Mouse (Mus musculus): ENCODE measurements around the gene Fignl2.
"Not testable (repeated sequence)": the region's sequence is repeated elsewhere in the genome, so short reads cannot be mapped to it uniquely, and the experiment has no call there.

Fignl2 gene

DNA sequence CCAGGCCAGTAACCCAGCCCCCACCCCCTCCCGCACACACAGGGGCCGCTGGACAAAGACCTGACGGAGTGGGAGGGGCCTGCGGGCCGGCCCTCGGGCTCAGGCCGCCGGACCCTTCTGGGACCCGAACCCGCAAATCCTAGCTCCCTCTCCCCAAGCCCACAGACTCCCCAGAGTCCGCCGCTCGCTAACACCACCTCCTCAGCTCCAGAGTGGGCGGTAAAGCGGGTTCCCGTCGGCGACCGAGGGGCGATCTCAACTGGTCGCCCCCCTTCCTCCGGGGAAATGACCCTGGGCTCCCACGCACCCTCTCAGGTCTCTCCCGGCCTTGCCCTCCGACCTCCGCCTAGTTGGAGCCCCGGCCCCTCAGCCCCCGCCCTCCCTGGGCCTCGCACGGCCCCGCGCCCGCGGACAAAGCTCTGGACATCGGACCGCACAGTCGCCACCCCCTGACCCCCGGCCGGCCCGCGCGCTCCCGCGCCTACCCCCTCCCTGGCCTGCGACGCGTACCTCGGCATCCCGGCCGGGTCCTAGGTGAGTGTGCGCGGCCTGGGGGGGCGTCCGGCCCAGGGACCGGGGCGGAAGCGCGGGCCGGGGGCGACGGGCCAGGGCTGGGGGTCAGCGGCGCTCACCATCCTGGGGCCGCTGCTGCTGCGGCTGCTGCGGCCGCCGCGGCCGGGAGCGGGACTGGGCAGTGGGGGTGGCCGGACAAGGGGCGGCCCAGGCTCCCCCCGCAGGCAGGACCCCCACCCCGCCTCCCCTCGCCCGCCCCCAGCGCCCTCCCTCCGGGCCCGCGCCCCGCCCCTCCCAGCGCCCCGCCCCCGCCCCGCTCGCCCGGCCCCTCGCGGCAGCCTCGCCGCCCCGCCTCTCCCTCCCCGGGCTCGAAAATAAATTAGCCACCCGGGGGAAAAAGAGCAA lies at the start of gene Fignl2:
Gene Fignl2, minus strand, starts transcription at position 755 of the 918 bp plus-strand sequence.
- no peak for DNase-seq (ENCODE audit: low read depth, low spot score)

GRCm38 (mm10) chr15:101126876-101127544 lies 48.6 kb upstream of the Fignl2 start:
- no peak for DNase-seq (ENCODE audit: low read depth, low spot score)

GRCm38 (mm10) chr15:101125561-101125960 lies 47.2 kb upstream of the Fignl2 start:
- no peak for DNase-seq (ENCODE audit: low read depth, low spot score)

- no peak for DNase-seq (ENCODE audit: low read depth, low spot score)
Observed at GRCm38 (mm10) chr15:101123202-101123601, 44.8 kb upstream of the Fignl2 start.

DNA sequence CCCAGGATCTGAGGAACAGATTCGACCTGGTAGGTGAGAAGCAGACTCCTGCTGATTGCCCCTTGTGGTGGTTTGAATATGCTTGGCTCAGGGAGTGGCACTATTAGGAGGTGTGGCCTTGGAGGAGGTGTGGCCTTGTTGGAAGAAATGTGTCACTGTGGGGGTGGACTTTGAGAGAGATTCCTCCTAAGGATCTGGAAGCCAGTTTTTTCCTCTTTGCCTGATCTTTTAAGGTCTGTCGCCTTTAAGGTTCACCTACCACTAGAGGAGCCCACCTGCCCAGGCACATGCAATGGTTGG lies 43.9 kb upstream of the Fignl2 start:
- DNase-seq (ENCODE audit: low read depth, low spot score): no peak

- DNase-seq (ENCODE audit: low read depth, low spot score): no peak
Observed at GRCm38 (mm10) chr15:101121411-101122289, 43.3 kb upstream of the Fignl2 start.

DNA sequence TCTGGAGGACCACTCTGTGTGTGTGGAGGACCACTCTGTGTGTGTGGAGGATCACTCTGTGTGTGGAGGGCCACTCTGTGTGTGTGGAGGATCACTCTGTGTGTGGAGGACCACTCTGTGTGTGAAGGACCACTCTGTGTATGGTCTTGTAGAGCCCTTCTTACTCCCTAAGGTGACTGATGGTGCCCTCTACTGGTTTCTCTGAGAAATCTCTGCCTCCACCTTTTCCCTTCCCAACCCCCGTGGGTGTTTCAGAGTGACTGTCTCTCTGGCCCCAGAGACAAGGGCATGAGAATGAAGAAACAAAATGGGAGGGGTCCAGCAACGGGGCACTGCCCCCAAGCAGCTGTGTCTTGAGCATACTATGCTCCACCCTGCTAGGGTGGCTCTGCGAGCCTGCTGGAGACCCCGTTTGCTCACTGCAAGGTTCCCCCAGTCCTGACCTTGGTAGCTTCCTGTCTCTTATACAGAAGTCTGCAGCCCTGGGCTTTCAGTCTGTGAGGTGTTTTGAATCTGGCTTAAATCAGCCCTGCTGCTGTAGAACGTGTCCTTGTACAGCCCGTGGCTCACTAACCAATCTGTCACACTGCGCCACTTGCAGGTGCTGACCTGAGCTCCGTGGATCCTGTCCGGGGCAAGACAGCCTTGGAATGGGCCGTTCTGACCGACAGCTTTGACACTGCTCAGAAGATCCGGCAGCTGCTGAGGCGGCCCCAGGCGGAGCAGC lies 40.2 kb upstream of the Fignl2 start:
- no peak for DNase-seq (ENCODE audit: low read depth, low spot score)

DNA sequence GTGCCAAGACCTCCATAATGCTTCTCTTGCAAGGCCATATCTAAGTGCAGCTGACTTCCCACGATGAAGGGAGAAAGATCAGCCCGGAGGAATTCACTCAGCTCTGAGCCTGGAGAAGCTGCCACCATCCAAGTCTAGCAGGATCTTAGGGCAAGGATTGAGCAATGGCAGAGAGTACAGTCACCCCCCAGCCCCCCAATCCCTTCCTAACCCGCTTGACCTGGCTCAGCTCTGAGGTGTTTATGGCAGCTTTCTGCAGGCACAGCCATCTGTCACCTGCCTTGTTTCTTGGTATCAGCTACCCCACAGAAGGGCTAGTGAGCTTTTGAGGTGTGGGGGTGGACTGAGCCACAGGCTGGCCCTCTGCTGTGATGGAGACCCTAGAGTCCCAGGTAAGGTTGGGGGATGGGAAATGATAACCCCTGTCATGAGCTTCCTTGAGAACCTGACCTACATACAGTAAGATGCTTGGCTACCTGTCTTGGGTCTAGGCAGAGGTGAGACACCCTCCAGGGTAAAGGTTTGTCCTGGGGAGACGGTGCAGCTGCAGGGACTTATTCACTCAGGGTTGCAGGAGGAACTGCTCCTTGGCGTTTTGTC lies 37.2 kb upstream of the Fignl2 start, which contains the start of gene Ankrd33:
Gene Ankrd33, plus strand, starts transcription at position 245 of the 600 bp plus-strand sequence.
- no peak for DNase-seq (ENCODE audit: low read depth, low spot score)

GRCm38 (mm10) chr15:101113778-101114177 lies 35.4 kb upstream of the Fignl2 start:
- DNase-seq (ENCODE audit: low read depth, low spot score): not testable (repeated sequence)

DNA sequence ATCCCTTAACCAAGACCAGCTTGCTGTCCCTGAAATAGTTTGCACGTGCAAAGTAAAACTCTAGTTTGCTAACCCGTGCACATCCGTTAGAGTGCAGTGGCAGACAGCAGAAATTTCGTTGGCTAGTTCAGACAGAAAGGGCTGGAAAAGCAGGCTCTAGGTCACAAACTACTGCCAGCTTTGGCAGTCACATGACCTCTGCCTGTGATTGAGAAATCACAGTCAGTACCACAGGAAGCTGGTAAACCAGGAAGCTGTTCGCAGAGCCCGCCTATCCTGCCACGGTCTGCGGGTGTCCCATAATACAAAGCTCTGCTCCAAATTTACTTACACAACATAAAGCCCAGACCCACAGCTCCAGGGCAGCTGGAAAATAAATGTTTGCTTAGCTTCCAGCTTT lies 34.8 kb upstream of the Fignl2 start:
- no peak for DNase-seq (ENCODE audit: low read depth, low spot score)

- no peak for DNase-seq (ENCODE audit: low read depth, low spot score)
Observed at GRCm38 (mm10) chr15:101107906-101108671, 29.7 kb upstream of the Fignl2 start.

DNA sequence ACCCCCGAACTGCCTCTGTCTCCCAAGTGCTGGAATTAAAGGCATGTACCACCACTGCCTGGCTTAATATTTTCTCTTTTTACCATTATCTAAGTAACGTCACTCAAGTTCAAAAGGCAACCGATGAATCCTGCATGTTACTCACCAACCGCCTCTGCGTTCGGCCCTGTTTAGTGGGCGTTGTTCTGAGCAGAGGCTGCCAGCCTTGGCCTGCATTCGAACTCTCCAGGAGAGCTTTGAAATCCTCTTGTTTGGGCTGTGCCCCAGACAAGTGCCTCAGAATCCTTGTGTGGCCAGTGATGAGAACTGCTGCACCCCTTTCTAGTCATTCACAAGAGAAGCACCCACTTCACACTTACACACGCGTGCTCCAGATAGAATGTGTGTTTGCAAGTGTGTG lies 27.6 kb upstream of the Fignl2 start:
- no peak for DNase-seq (ENCODE audit: low read depth, low spot score)

DNA sequence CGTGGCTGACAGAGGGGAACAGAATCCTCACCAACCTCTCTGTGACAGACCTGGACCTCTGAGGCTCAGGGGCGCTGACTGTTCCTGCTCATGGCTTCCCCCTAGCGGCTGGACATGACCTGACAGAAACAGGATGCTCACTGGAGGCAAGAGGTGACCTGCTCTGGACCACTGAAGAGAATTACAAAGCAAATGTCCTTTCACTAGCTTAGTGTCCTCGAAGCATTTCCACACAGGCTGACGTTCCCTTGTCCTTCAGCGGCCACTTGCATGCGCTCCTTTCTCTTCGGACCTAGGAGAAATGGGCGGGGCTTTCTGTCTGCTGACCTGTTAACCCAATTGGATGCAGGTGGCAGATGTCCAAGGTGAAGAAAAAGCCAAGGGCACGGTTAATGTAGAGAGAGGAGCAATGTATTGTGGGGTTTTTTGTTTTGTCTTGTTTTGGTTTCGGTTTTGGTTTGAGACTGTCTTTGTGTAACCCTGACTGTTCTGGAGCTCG lies 27.2 kb upstream of the Fignl2 start:
- DNase-seq (ENCODE audit: low read depth, low spot score): no peak

DNA sequence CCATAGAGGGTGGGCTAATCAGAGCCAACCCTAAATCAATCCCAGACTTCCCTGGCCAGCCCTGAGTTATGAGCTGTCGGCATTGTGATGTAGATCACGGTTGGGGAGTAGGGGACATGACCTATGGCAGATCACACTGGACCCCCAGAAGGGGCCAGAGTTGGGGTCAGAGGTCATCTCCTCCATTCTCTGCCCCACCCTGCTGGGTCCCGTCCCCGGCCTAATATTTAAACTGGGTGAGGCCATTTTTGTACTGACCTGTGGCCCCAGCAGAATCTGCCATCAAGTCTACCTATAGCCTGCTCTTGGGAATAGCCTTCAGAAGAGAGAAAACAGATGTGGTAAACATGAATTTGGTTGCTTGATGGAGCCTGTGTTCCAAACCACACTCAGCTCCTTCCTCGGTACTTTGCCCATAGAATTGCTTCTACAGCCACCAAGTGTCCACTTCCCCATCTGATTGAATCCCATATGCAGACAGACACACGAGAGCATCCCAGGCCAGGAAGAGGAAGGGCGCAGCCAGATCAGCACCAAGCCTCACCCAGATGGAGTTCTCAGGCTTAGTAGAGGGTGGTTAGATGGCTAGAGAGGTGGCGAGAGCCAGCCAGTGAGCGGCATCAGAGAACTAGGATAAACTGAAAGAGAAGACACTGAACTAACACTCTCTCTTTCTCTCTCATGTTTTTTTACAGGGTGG lies 25.4 kb upstream of the Fignl2 start:
- no peak for DNase-seq (ENCODE audit: low read depth, low spot score)

GRCm38 (mm10) chr15:101100996-101101395 lies 22.6 kb upstream of the Fignl2 start:
- DNase-seq (ENCODE audit: low read depth, low spot score): no peak

DNA sequence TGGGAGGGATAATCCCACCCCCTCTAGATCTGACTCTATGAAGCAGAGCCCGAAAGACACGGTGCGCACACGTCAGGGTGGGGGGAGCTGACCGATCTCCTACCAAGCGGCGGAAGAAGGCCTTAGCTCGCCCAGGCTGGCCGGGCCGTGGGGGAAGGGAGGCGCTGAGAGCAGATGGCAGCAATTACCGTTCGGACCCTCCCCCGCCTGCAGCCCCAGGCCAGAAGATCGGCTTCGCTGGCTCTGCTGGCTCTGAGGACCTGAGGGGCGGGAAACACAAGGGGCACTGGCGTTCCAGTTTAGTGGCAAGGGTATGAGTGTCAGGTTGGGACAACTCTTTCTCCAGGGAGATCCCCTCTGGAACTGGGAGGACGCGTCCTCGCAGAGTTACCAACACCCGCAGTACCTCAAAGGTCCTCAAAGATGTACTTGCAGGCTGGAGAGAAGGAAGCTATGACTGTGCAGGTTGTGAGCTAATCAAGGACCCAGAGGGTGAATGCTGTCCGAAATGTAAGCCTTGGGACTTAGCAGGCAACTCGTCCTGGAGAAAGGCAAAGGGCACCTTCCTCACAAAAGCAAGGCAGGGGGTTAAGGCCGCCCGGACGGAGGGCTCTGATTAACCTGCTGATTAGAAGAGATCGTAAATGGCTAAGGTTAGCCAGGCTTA lies 19.8 kb upstream of the Fignl2 start:
- DNase-seq (ENCODE audit: low read depth, low spot score): no peak

GRCm38 (mm10) chr15:101095392-101095791 lies 17.0 kb upstream of the Fignl2 start:
- DNase-seq (ENCODE audit: low read depth, low spot score): no peak

DNA sequence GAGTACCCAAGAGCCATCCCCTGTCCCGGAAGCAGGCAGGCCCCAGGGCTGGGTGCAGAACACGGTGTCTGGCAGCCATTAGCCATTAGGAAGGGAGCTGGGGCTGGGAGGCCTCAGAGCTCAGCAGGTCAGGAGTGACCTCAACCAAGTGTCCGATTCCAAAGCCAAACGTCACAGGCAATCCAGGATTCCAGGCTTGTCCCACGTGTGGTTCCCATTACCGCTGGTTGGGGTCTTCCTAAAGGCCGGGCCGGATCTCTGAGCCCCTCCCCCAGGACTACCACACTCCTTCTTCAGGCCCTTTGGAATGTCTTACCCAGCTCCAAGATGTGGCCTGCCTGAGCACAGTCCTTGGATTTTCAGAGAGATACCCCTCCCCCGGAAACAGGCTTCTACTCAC lies 16.6 kb upstream of the Fignl2 start:
- DNase-seq (ENCODE audit: low read depth, low spot score): no peak

DNA sequence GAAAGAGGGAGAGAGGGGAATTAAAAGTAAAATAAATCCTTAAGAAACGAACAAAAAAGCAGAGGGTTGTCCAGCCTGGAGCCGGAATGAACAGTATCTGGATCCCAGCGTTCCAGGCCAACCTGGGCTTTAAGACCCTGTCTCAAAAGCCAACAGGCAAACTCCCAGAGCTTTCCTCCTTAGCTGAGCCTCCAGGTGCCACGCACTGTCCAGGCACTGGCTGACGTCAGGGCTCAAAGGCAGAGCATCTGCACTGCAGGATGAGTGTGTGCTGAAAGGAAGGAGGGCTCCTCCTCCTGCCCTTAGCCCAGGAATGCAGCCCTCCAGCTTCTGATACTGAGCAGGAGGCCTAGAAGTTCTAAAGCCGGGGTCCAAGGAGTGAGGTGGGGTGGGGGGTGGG lies 15.6 kb upstream of the Fignl2 start:
- DNase-seq (ENCODE audit: low read depth, low spot score): no peak

All from c-Kit-negative CD71-positive TER-119-positive erythroid progenitor cells, embryonic 14.5 days (primary cell).